Mouse (Mus musculus) left cerebral cortex, postnatal 36 days (tissue): Measurements from ENCODE around the gene Gm8271. TPM values are rescaled to one million over a fixed set of nuclear protein-coding genes. Genes with fewer than 3 reads are reported as not detected.
"Not testable (repeated sequence)": the region's sequence is repeated elsewhere in the genome, so short reads cannot be mapped to it uniquely, and the experiment has no call there.

Experiments
- DNase-seq, 2 experiments: peaks; one replicate each; pipeline ENCODE4 v3.0.0; 2021 to 2022; ENCODE audit warnings: low spot score in 2 of 2, mixed read lengths in 1 of 2
- intact Hi-C: fragments of 180-260 bp; cut with DNase I; formaldehyde crosslinking; loops from one replicate; pipeline ENCODE4 v1.15.1; 2025
- total RNA-seq, 2 experiments: library from RNA; stranded (reverse); gene quantifications; 2 replicates each; pipeline ENCODE4 v1.2.3; 2021

Gm8271 gene
- total RNA-seq = not detected

DNA sequence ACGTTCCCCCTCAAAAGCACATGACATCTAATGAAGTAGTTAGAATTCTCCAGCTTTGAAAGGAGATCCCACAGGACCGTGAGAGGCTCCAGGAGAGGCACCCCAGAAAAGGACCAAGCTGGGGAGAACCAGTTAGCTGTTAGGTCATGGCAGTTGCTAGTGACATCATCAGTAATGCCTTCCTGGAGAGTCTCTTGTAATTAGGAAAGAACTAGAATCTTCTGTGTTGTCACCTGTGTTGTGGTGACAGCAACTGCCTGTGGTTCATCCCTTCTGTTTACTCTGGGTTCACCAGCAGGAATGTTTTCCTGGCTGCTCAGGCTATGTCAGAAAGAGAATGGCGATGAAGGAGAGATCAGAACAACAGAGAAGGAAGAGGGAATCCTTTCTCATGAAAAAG lies at the start of gene Gm8271:
Gene Gm8271, plus strand, starts transcription at position 301 of the 400 bp plus-strand sequence.
- DNase-seq, intact Hi-C loops: not testable (repeated sequence)

DNA sequence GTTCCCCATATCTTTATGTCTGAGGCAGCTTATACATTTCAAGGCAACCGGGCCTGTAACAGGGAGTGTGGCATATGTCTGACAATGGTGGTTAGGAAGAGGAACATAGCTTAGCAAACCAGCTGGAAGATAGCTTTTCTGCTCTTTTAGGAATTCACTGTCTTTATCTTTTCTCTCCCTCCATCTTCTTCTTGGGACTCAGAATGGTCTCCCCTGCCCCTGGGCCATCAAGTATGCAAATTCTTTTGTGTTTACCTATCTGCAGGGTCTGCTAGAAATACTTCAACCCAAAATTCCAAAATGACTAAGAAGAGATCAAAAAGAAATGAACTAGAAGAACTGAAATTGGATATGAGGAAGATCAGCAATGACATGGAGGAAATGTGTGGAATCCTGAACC lies 21.4 kb upstream of the Gm8271 start, which contains the start of gene Gm3317:
Gene Gm3317, plus strand, starts transcription at position 301 of the 400 bp plus-strand sequence.
- intact Hi-C loops, DNase-seq: not testable (repeated sequence)

Other genes with a start within 250 kb of the Gm8271 start
- gene Gm8297, start 201.9 kb upstream of the Gm8271 start, total RNA-seq = not detected
- gene Gm3298, start 169.9 kb upstream of the Gm8271 start, total RNA-seq = not detected
- not detected for gene 4930555G01Rik, start 135.2 kb upstream of the Gm8271 start, total RNA-seq
- gene Gm8281, start 114.8 kb upstream of the Gm8271 start, total RNA-seq = 1 to 10 TPM; 1.4 to 2.2 TPM
- not detected for gene Gm8279, start 54.3 kb upstream of the Gm8271 start, total RNA-seq
- not detected for gene Gm3317, start 21.3 kb upstream of the Gm8271 start, total RNA-seq
- gene Gm3526, start 74.8 kb downstream of the Gm8271 start, total RNA-seq = not detected
- gene Gm3542, start 149.1 kb downstream of the Gm8271 start, total RNA-seq = not detected
- gene Gm3500, start 203.3 kb downstream of the Gm8271 start, total RNA-seq = not detected